Mouse (Mus musculus): ENCODE results near the gene Trim63. TPM values are rescaled to one million over a fixed set of nuclear protein-coding genes. Genes with fewer than 3 reads are reported as not detected.

Gene Trim63
- polyA plus RNA-seq, 1 experiment from 2014 or later: 47.5 TPM

DNA sequence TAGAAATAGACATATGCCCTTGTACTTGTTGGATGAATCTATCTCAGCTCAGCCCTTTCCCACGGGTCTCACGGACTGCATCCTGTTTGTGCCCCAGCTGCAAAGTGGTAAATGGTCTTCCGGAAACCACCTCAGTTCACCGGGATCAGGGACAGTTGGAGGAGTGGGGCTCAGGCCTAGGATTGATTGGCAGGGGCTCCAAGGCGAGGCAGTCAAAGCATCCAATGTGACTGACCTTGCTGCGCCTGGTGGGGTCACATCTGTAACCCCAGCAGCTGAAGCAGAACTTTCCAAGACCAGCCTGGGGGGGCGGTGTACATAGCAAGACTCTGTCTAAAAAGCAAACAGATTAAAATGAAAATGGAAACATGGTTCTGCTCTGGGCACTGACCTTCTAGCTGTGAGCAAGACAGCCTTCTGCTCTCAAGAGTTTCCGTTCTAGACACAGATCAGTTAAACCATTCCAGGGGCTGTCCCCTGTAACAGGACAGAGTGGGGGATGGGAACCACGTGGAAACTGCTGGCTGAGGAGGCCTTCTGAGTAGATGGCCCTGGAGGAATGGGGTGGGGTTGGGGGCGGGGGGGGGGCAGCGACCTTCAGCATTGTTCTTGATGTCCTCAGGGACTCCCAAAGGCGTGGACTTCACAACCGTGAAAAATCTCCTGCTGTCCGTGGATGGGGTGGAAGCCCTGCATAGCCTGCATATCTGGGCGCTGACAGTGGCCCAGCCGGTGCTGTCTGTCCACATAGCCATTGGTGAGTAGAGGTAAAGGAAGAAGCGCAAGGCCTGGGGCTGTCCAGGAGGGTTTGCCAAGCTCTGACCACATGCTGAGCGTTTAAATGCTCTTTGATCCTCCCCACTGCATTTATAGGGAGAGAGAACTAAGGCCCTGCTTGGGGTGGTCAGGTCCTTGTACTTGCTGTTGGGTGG is 36.7 kb downstream of the Trim63 start:
- 43% methylated on average over 18 of the region's 18 CpGs for WGBS
- no peak for DNase-seq (ENCODE audit: low spot score)

DNA sequence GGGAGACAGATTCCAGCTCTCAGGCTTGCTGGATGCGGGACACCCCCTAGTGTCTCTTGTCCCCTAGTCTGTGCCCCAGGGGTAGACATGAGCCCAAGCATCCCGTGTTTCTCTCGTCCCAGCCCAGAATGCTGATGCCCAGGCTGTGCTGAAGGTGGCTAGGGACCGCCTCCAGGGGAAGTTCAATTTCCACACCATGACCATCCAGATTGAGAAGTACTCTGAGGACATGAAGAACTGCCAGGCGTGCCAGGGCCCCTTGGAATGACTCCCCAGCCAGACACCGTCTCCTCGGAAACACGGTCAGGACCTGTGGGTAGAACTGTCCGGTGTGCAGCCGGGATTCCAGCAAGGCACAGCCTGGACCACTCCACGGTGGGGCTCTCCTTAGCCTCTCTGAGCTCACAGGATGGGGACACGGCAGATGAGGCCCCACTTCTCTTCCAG is 37.4 kb downstream of the Trim63 start:
- Histone ChIP-seq H3K36me3 (no peaks in the 10 kb centered on the region), H3K27me3 (ENCODE audit: insufficient read depth, poor library complexity, severe bottlenecking) (peaks cover 12% of the 10 kb centered on the region; the same call in 1 of the 2 replicates), H3K4me3 (no peak overlapping the region), H3K4me1 (peaks cover 63% of the 10 kb centered on the region), H3K9me3 (no peaks in the 10 kb centered on the region), H3K27ac (peak overlapping the region; percentile 84)
- 73% methylated on average over 12 of the region's 12 CpGs for WGBS
- DNase-seq (ENCODE audit: low spot score): no peak

More for the DNA sequence above, 36.7 kb downstream of the Trim63 start:
- H3K4me3 ChIP-seq: no peak overlapping the region
- H3K4me1 ChIP-seq: peaks cover 58% of the 10 kb centered on the region
- peaks cover 15% of the 10 kb centered on the region for H3K27me3 ChIP-seq (ENCODE audit: insufficient read depth, poor library complexity, severe bottlenecking)
- H3K36me3 ChIP-seq: no peaks in the 10 kb centered on the region
- peak overlapping the region; percentile 84 for H3K27ac ChIP-seq
- no peaks in the 10 kb centered on the region for H3K9me3 ChIP-seq

DNA sequence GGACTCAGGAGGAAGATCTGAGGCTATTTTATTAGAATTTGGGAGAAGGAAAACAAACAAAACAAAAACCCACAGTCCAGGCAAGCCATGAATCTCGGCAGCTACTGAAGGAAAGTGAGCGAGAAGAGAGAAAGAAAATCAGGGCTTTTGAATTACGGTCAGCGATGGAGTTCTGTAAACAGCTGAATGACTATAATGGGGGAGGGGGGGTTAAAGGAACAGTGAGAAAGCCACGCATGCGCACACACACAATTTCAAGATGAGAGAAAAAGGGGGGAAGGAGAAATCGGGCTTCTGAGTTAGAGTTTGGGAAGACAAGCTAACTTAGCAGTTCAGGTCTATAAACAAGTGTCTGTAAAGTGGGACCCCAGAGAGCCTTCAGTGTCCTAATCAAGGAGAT is 38.0 kb downstream of the Trim63 start:
- no peak overlapping the region for H3K4me3 ChIP-seq
- H3K36me3 ChIP-seq: no peaks in the 10 kb centered on the region
- no peaks in the 10 kb centered on the region for H3K9me3 ChIP-seq
- WGBS: 79% methylated on average over 7 of the region's 7 CpGs
- peaks cover 69% of the 10 kb centered on the region for H3K4me1 ChIP-seq
- peaks cover 13% of the 10 kb centered on the region for H3K27me3 ChIP-seq (ENCODE audit: insufficient read depth, poor library complexity, severe bottlenecking)
- DNase-seq (ENCODE audit: low spot score): no peak
- peak overlapping the region; percentile 84; the same call in 1 of the 2 replicates for H3K27ac ChIP-seq

GRCm38 (mm10) chr4:134353527-134354409 is 38.8 kb downstream of the Trim63 start:
- Histone ChIP-seq H3K27ac (peak overlapping the region; percentile 49; the same call in 1 of the 2 replicates), H3K4me3 (no peak overlapping the region), H3K27me3 (ENCODE audit: insufficient read depth, poor library complexity, severe bottlenecking) (peaks cover 19% of the 10 kb centered on the region), H3K9me3 (no peaks in the 10 kb centered on the region), H3K4me1 (peaks cover 63% of the 10 kb centered on the region), H3K36me3 (no peaks in the 10 kb centered on the region)
- no peak for DNase-seq (ENCODE audit: low spot score)
- 38% methylated on average over 5 of the region's 5 CpGs for WGBS

GRCm38 (mm10) chr4:134355841-134356452 is 41.0 kb downstream of the Trim63 start:
- peaks cover 63% of the 10 kb centered on the region for H3K4me1 ChIP-seq
- DNase-seq (ENCODE audit: low spot score): peak; percentile 83
- no peaks in the 10 kb centered on the region for H3K36me3 ChIP-seq
- H3K27ac ChIP-seq: peak overlapping the region; percentile 75
- H3K27me3 ChIP-seq (ENCODE audit: insufficient read depth, poor library complexity, severe bottlenecking): peaks cover 33% of the 10 kb centered on the region
- no peak overlapping the region for H3K4me3 ChIP-seq
- no peaks in the 10 kb centered on the region for H3K9me3 ChIP-seq
- WGBS: 32% methylated on average over 16 of the region's 16 CpGs

GRCm38 (mm10) chr4:134356591-134357460 is 41.9 kb downstream of the Trim63 start:
- Histone ChIP-seq H3K27ac (peak overlapping the region; percentile 75; the same call in 1 of the 2 replicates), H3K4me3 (peak overlapping the region; percentile 23), H3K27me3 (ENCODE audit: insufficient read depth, poor library complexity, severe bottlenecking) (peaks cover 33% of the 10 kb centered on the region), H3K36me3 (no peaks in the 10 kb centered on the region), H3K9me3 (no peaks in the 10 kb centered on the region), H3K4me1 (peaks cover 59% of the 10 kb centered on the region)
- 20% methylated on average over 22 of the region's 22 CpGs for WGBS
- DNase-seq (ENCODE audit: low spot score): no peak

DNA sequence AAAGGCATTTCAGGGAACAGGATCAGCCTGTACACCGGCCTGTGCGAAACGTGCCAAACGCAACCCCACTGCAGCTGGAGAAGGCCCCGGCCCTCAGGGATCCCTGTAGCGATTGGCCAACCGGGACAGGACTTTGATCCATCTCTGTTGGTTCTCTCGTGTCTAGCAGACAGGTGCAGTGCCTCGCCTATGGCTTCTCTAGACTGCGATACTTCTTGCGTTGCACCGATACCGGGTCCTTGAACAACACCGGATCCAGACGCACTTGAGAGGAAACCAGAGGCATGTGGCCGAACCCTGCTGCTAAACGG is 42.5 kb downstream of the Trim63 start:
- peaks cover 57% of the 10 kb centered on the region for H3K4me1 ChIP-seq
- no peak for DNase-seq (ENCODE audit: low spot score)

DNA sequence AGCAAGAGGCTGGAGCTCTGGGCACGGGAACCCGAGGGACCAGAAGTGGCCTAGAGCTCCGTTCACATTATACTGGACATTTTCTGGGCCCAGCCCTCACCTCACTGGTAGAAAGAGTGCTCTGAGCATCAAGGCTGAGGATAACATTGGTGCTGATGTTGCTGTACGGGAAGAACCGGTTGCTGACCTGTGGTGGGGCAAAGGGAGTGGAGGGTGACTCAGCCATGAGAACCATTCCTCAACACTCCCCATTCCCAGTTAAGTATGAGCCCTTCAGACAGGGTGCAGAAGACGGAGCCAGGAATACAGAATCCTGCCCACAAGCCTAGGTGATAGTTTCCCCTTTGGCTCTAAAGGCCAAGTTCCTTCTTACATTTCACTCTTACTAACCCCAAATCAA is 44.7 kb downstream of the Trim63 start:
- Histone ChIP-seq H3K4me1 (peaks cover 45% of the 10 kb centered on the region), H3K27me3 (ENCODE audit: insufficient read depth, poor library complexity, severe bottlenecking) (peaks cover 43% of the 10 kb centered on the region), H3K9me3 (no peaks in the 10 kb centered on the region), H3K4me3 (no peak overlapping the region), H3K27ac (no peak overlapping the region), H3K36me3 (no peaks in the 10 kb centered on the region)
- no peak for DNase-seq (ENCODE audit: low spot score)
- WGBS: 83% methylated on average over 6 of the region's 6 CpGs

More for the DNA sequence above, 42.5 kb downstream of the Trim63 start:
- Histone ChIP-seq H3K27me3 (ENCODE audit: insufficient read depth, poor library complexity, severe bottlenecking) (peaks cover 33% of the 10 kb centered on the region), H3K4me3 (peak overlapping the region; percentile 23; the same call in 1 of the 2 replicates), H3K36me3 (no peaks in the 10 kb centered on the region), H3K27ac (no peak overlapping the region), H3K9me3 (no peaks in the 10 kb centered on the region)
- WGBS: 35% methylated on average over 17 of the region's 17 CpGs

DNA sequence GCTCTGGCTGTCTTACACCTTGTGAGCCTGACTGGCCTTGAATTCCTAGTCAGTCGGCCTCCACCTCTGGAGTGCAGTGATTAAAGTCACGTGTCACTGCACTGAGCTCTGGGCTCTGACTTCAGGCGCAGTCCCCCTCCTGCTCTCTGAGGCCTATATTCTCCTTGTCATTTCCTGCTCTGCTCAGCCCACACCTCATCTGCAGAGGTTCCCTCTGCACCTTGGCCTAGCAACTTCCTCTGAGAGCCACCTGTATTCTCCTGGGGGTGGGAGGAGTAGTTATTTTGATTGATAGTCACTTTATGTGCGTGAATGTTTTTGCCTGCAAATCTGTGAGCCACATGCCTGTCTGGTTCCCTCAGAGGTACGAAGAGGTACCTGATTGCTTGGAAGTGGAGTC is 46.3 kb downstream of the Trim63 start:
- 41% methylated on average over 5 of the region's 5 CpGs for WGBS
- Histone ChIP-seq H3K9me3 (no peaks in the 10 kb centered on the region), H3K27ac (peak overlapping the region; percentile 13; the same call in 1 of the 2 replicates), H3K4me3 (no peak overlapping the region), H3K36me3 (no peaks in the 10 kb centered on the region), H3K27me3 (ENCODE audit: insufficient read depth, poor library complexity, severe bottlenecking) (peaks cover 59% of the 10 kb centered on the region), H3K4me1 (peaks cover 45% of the 10 kb centered on the region)
- DNase-seq (ENCODE audit: low spot score): no peak

- Histone ChIP-seq H3K36me3 (no peaks in the 10 kb centered on the region), H3K27ac (no peak overlapping the region), H3K4me3 (no peak overlapping the region), H3K27me3 (ENCODE audit: insufficient read depth, poor library complexity, severe bottlenecking) (peaks cover 66% of the 10 kb centered on the region), H3K4me1 (peaks cover 37% of the 10 kb centered on the region), H3K9me3 (no peaks in the 10 kb centered on the region)
- WGBS: 61% methylated on average over 9 of the region's 9 CpGs
- no peak for DNase-seq (ENCODE audit: low spot score)
Measured at GRCm38 (mm10) chr4:134362124-134362523, 47.2 kb downstream of the Trim63 start.

DNA sequence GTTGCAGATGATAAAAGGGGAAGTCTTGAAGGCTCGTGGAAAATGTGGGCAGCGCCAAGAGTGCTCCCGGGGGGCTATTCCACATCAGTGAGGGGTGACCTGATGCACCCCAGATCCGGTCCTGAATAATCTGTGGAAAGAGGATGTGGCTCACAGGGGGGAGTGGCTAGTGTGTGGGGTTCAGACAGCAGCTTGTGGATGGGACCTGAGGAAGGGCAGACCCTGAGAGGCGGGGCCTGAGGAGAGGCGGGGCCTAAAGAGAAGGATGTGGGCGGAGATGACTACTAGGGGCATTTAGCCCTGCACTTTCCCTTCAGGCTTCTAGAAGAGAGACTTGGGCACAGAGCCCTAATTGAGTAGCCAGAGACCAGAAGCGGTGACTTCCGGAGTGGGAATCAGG is 47.7 kb downstream of the Trim63 start:
- H3K36me3 ChIP-seq: no peaks in the 10 kb centered on the region
- H3K27ac ChIP-seq: peak overlapping the region; percentile 12; the same call in 1 of the 2 replicates
- H3K4me1 ChIP-seq: peaks cover 33% of the 10 kb centered on the region
- no peaks in the 10 kb centered on the region for H3K9me3 ChIP-seq
- H3K27me3 ChIP-seq (ENCODE audit: insufficient read depth, poor library complexity, severe bottlenecking): peaks cover 64% of the 10 kb centered on the region
- H3K4me3 ChIP-seq: peak overlapping the region; percentile 31
- no peak for DNase-seq (ENCODE audit: low spot score)
- 22% methylated on average over 9 of the region's 9 CpGs for WGBS

DNA sequence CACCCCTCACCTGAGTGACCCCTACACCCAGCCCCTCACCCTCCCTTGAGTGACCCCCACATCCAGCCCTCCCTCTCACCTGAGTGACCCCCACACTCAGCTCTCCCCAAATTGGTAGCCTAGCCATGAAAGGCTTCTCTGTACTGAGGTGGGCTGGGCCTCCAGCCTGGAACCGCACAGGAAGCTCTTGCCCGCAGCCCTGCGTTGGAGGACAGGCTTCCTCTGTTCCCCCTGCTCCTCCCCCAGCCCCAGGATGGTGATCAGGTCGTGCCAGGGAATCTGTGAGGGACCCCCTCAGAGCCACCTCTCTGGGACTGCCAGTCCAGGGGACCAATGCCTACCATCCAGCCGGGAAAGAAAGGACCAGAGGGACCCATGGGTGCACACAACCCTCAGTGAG is 50.4 kb downstream of the Trim63 start:
- Histone ChIP-seq H3K27me3 (ENCODE audit: insufficient read depth, poor library complexity, severe bottlenecking) (peaks cover 68% of the 10 kb centered on the region), H3K9me3 (no peaks in the 10 kb centered on the region), H3K36me3 (no peaks in the 10 kb centered on the region), H3K4me3 (no peak overlapping the region), H3K27ac (no peak overlapping the region), H3K4me1 (peaks cover 37% of the 10 kb centered on the region)
- DNase-seq (ENCODE audit: low spot score): no peak
- 40% methylated on average over 5 of the region's 5 CpGs for WGBS

All from heart, embryonic 10.5 days (tissue).